Mouse (Mus musculus) gastrocnemius, postnatal 14 days (tissue): ENCODE data around the gene Hpd. TPM values are rescaled to one million over a fixed set of nuclear protein-coding genes. Genes with fewer than 3 reads are reported as not detected.

Experiments used
- DNase-seq: peaks from one replicate; pipeline ENCODE4 v3.0.0; 2021; ENCODE audit warnings: mixed read lengths
- intact Hi-C: fragments of 180-260 bp; cut with DNase I; formaldehyde crosslinking; loops from one replicate; pipeline ENCODE4 v1.15.1; 2025; ENCODE audit warnings: low total_unique reads
- total RNA-seq, 2 experiments: library from RNA; stranded (reverse); gene quantifications; 2 replicates each; pipeline ENCODE4 v1.2.3; 2021

Gene Hpd
- total RNA-seq, 2 experiments from 2014 or later: not detected

DNA sequence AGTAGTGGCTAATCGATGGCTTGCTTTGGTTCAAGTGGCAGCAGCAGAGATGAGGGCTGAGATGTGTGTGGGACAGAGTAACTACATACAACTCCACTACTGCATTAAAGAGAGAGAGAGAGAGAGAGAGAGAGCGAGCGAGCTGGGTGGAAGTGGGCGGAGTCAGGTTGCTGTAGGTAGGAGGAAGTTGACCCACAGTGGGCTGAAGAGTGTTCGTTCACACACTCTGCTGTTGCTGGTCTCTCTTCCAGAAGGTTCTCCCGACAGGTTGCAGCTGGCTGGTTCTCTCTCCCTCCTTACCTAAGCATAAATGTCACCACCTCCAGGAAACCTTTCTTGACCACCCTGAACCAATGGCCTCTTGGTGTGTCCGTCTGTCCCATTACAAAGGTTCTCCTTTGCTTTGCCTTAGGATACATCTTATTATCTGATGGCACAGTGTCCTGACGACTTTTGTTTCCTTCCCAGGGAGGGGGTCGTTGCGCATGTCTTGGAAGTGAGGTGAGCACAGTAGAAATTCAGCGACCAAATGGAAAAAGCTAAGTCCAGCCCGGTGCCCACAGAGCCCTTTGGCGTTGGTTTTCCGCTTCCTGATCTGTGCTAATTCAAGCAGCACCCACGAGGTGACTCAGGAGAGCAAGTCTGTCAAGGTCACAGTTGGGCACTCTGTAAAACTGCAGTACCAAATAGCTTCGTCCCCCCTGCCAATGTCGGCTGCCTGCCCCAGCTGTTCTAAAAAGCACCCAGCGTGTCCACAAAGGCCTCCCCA is 56.7 kb downstream of the Hpd start:
- no peak for DNase-seq
- intact Hi-C loops: no loop called here

DNA sequence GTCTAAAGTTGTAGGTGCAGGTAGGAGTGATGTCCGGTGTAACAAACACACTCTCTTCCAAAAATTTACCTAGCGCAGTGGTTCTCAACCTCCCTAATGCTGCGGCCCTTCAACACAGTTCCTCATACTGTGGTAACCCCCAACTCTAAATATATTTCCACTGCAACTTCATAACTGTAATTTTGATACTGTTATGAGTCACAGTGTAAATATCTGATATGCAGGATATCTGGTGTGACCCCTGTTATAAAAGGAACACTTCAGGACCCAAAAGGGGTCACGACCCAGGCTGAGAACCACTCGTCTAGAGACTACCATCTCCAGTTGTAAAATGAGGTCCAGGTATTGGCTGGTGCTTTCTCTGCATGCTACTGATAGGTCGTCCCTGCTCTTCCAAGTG is 57.4 kb downstream of the Hpd start:
- intact Hi-C loops: no loop called here
- no peak for DNase-seq

DNA sequence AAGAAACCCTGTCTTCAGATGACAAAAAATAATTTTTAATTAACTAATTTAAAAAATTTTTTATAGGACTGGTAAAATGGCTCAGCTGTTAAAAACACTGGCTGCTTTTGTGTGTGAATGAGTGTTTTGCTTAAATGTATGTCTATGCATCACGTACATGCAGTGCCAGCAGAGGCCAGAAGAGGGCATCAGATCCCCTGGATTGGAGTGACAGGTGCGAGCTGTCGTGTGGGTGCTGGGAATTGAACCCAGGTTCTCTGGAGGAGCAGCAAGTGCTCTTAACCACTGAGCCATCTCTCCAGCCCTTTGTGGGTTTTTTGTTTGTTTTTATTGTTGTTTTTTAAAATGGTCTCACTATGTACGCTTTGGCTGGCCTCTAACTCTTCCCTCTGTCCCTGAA is 60.3 kb downstream of the Hpd start:
- no peak for DNase-seq
- intact Hi-C loops: no loop called here

Other genes starting within 250 kb of the Hpd start
- gene Kdm2b, start 192.9 kb downstream of the Hpd start, total RNA-seq: 10 to 100 TPM; 13.4 to 14.4 TPM
- 10 to 100 TPM; 39.5 to 47.6 TPM for gene Orai1, start 167.7 kb downstream of the Hpd start, total RNA-seq
- not detected for gene Morn3, start 135.7 kb downstream of the Hpd start, total RNA-seq
- 10 to 100 TPM; 11.9 TPM for gene Tmem120b, start 114.3 kb downstream of the Hpd start, total RNA-seq
- under 1 TPM; 0.27 to 0.51 TPM for gene Rhof, start 50.0 kb downstream of the Hpd start, total RNA-seq
- gene Setd1b, start 40.5 kb downstream of the Hpd start, total RNA-seq: 10 to 100 TPM; 10.5 to 11.2 TPM
- 10 to 100 TPM; 19.2 to 19.5 TPM for gene Psmd9, start 13.3 kb downstream of the Hpd start, total RNA-seq
- gene Wdr66, start 69.4 kb upstream of the Hpd start, total RNA-seq: 1 to 10 TPM; 2.0 to 2.2 TPM
- gene Bcl7a, start 161.1 kb upstream of the Hpd start, total RNA-seq: 10 to 100 TPM; 12.7 to 14.6 TPM
- 10 to 100 TPM; 48.5 to 59.9 TPM for gene Mlxip, start 212.1 kb upstream of the Hpd start, total RNA-seq